Mouse (Mus musculus): Measurements from ENCODE around the gene Gbp2b.
"Not testable (repeated sequence)": the region's sequence is repeated elsewhere in the genome, so short reads cannot be mapped to it uniquely, and the experiment has no call there.

Gene Gbp2b

GRCm38 (mm10) chr3:142620111-142620955, 25.7 kb downstream of the Gbp2b start, which contains the start of gene Gbp2:
Gene Gbp2 (plus strand): TSS chr3:142620602.
- in situ Hi-C loops (cut with MboI, MseI), result loop anchor here (5.0 kb wide), 1 partner anchor 128 kb away; the partner anchor contains the start of gene Gbp5

GRCm38 (mm10) chr3:142620956-142621562, 26.4 kb downstream of the Gbp2b start:
- in situ Hi-C loops (cut with MboI, MseI), result loop anchor here (5.0 kb wide), 1 partner anchor 129 kb away; the partner anchor contains the start of gene Gbp5

- in situ Hi-C loops (cut with MboI, MseI), result no loop called here
Measured at GRCm38 (mm10) chr3:142630385-142630784, 35.7 kb downstream of the Gbp2b start.

- in situ Hi-C loops (cut with MboI, MseI), result loop anchor here (5.0 kb wide), 1 partner anchor 67 kb away; no protein-coding TSS in a partner anchor
Measured at GRCm38 (mm10) chr3:142640201-142640600, 45.6 kb downstream of the Gbp2b start.

GRCm38 (mm10) chr3:142645949-142646348, 51.3 kb downstream of the Gbp2b start:
- in situ Hi-C loops (cut with MboI, MseI), result not testable (repeated sequence)

GRCm38 (mm10) chr3:142647836-142648235, 53.2 kb downstream of the Gbp2b start:
- in situ Hi-C loops (cut with MboI, MseI), result not testable (repeated sequence)

GRCm38 (mm10) chr3:142650205-142650604, 55.6 kb downstream of the Gbp2b start:
- in situ Hi-C loops (cut with MboI, MseI), result no loop called here

GRCm38 (mm10) chr3:142664723-142665122, 70.1 kb downstream of the Gbp2b start:
- in situ Hi-C loops (cut with MboI, MseI), result no loop called here

Measured in T-helper 2 cell (primary cell).